Mouse (Mus musculus) stomach, embryonic 16.5 days (tissue): ENCODE measurements around the gene Spin1. TPM values are rescaled to one million over a fixed set of nuclear protein-coding genes. Genes with fewer than 3 reads are reported as not detected.

Experiments used
- ATAC-seq: fragments of 200-750 bp; cut with Nextera tagmentation; 2 replicates; pipeline ENCODE4 v1.8.0; 2017; ENCODE audit warnings: moderate number of reproducible peaks, moderate TSS enrichment; ENCODE audit not compliant: insufficient read depth, low FRiP score
- H3K27ac ChIP-seq: fragments of 300-500 bp; sonication (generic); 2 replicates; pipeline ENCODE4 v1.5.1; 2014; ENCODE audit warnings: low read length
- H3K27me3 ChIP-seq: fragments of 300-500 bp; sonication (generic); 2 replicates; pipeline ENCODE4 v1.6.1; 2014; ENCODE audit warnings: low read length, control low read depth, mixed read lengths; ENCODE audit not compliant: control insufficient read depth, insufficient read depth
- H3K36me3 ChIP-seq: fragments of 300-500 bp; sonication (generic); 2 replicates; pipeline ENCODE4 v1.6.1; 2014; ENCODE audit warnings: low read length; ENCODE audit not compliant: control insufficient read depth, insufficient read depth
- H3K4me1 ChIP-seq: fragments of 300-500 bp; sonication (generic); 2 replicates; pipeline ENCODE4 v1.6.1; 2014; ENCODE audit warnings: low read length, control low read depth, mixed read lengths; ENCODE audit not compliant: control insufficient read depth, insufficient read depth
- H3K4me2 ChIP-seq: fragments of 300-500 bp; sonication (generic); 2 replicates; pipeline ENCODE4 v1.6.1; 2014; ENCODE audit warnings: low read depth, low read length, mixed read lengths
- H3K4me3 ChIP-seq: fragments of 300-500 bp; sonication (generic); replicated peaks from 2 replicates; pipeline ENCODE4 v1.5.1; 2014; ENCODE audit warnings: mild to moderate bottlenecking, low read length
- H3K9ac ChIP-seq: fragments of 300-500 bp; sonication (generic); 2 replicates; pipeline ENCODE4 v1.6.1; 2014; ENCODE audit warnings: low read length
- H3K9me3 ChIP-seq: fragments of 300-500 bp; sonication (generic); replicated peaks from 2 replicates; pipeline ENCODE4 v1.6.1; 2016; ENCODE audit warnings: low read length, control low read depth; ENCODE audit not compliant: control insufficient read depth
- WGBS: fragments of 180-500 bp; shearing (Covaris S2); extraction: QIAGEN DNeasy Blood & Tissue Kit; methylation state at CpG from one replicate; pipeline ENCODE4 v1.1.7; 2014; 5-methylcytosine and 5-hydroxymethylcytosine counted together
- polyA plus RNA-seq: library from polyadenylated mRNA; unstranded; fragments of >200 nt; fragmentation: Nextera tagmentation; extraction: Ambion mirVana; gene quantifications from 2 replicates; pipeline ENCODE4 v1.2.1, GENCODE M21; 2015

Gene Spin1
- polyA plus RNA-seq, 1 experiment from 2014 or later = 64.8 TPM

DNA sequence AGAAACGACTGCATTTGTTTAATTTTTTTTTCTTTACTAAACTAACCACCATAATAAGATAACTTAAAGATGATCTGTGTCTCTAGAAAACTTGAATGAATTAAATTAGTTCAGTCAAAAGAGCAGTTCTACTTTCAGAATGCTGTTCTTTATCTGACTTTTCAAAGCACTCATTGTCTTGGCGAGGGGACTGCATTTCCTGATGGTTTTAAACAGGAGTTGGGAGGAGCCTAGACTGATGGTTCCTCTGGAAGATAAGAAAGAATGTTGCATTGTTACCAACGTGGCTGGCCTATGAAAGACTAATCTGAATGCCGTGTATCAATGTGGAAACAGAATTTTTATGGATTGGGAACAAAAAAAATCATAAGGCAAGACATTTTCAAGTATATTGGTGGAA lies 20.1 kb downstream of the Spin1 start:
- Histone ChIP-seq H3K4me3 (no peak overlapping the region), H3K4me2 (no peak overlapping the region), H3K9ac (no peak overlapping the region), H3K27ac (peak overlapping the region; percentile 3; the same call in 1 of the 2 replicates), H3K36me3 (0 out of 2 replicates have a peak, but pooled peaks cover 3% of the 10 kb centered on the region), H3K9me3 (no peaks in the 10 kb centered on the region), H3K4me1 (peaks cover 37% of the 10 kb centered on the region), H3K27me3 (no peaks in the 10 kb centered on the region)
- ATAC-seq = no peak
- 23% methylated on average over 4 of the region's 4 CpGs for WGBS

DNA sequence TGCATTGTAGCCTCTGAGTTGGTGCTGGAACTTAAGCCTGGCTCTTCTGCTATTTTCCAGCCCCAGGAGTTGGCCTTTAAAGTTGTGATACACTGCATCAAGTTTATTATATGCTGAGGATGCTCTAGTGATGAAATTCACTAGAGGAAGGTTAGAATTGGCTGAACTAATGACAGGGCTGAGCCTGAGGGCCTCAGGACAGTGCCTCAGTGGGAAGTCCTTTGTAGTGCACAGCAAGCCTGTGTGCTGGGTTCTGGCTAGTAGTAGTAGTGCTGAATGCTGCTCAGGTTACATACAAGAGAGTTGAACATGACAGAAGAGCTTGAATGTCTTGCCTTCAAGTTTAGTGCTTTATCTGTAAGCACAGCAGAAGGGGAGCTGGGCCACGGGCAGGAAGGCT lies 21.3 kb downstream of the Spin1 start:
- H3K27me3 ChIP-seq = no peaks in the 10 kb centered on the region
- no peak for ATAC-seq
- no peak overlapping the region for H3K4me2 ChIP-seq
- H3K36me3 ChIP-seq = 0 out of 2 replicates have a peak, but pooled peaks cover 3% of the 10 kb centered on the region
- H3K27ac ChIP-seq = no peak overlapping the region
- H3K4me3 ChIP-seq = no peak overlapping the region
- no peak overlapping the region for H3K9ac ChIP-seq
- H3K4me1 ChIP-seq = peaks cover 37% of the 10 kb centered on the region
- H3K9me3 ChIP-seq = no peaks in the 10 kb centered on the region
- WGBS = 47% methylated on average over 1 of the region's 1 CpGs

DNA sequence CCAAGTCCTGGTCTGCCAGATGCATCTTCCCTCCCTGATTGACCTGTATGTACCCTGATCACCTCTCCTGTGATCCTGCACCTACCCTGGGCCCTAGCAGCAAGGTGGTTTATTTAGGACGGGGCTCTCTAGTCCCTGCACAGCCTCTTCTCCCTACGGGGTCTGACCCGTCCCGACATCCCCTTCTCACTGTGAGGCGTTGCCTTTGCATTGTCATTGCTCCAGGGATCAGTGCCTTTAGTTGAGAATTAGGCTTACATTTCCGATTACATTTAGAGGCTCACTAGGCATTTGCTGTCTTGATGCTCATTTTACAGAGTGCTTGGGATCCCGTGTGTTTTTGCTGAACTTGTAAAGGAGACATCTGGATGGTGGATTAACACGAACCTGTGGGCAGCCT lies 22.1 kb downstream of the Spin1 start:
- no peak overlapping the region for H3K27ac ChIP-seq
- H3K36me3 ChIP-seq = 0 out of 2 replicates have a peak, but pooled peaks cover 3% of the 10 kb centered on the region
- no peaks in the 10 kb centered on the region for H3K27me3 ChIP-seq
- ATAC-seq = no peak
- no peak overlapping the region for H3K9ac ChIP-seq
- no peaks in the 10 kb centered on the region for H3K9me3 ChIP-seq
- 82% methylated on average over 8 of the region's 8 CpGs for WGBS
- peaks cover 36% of the 10 kb centered on the region for H3K4me1 ChIP-seq
- H3K4me2 ChIP-seq = no peak overlapping the region
- H3K4me3 ChIP-seq = no peak overlapping the region

DNA sequence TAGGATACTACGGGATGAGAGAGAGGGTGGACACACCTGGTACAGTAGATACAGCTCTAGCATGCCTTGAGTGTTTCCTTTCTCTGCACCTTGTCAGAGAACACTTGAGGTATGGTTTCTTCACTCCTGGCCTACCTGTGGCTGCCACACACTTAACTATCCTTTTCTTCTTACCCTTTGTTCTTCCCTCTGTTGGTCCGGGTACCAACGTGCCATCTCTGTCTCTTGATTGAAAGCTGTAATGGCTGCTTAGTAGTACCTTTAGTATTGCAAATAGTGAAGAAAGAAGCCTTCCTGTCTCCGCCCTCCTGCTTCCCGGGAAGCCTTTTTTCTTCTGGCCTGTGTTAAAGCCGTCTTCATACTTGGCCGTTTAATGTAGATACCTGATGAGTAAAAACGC lies 24.7 kb downstream of the Spin1 start:
- Histone ChIP-seq H3K9ac (no peak overlapping the region), H3K36me3 (0 out of 2 replicates have a peak, but pooled peaks cover 3% of the 10 kb centered on the region), H3K27ac (no peak overlapping the region), H3K4me2 (no peak overlapping the region), H3K4me1 (peaks cover 19% of the 10 kb centered on the region), H3K9me3 (no peaks in the 10 kb centered on the region), H3K27me3 (no peaks in the 10 kb centered on the region), H3K4me3 (no peak overlapping the region)
- WGBS = 66% methylated on average over 8 of the region's 8 CpGs
- no peak for ATAC-seq

DNA sequence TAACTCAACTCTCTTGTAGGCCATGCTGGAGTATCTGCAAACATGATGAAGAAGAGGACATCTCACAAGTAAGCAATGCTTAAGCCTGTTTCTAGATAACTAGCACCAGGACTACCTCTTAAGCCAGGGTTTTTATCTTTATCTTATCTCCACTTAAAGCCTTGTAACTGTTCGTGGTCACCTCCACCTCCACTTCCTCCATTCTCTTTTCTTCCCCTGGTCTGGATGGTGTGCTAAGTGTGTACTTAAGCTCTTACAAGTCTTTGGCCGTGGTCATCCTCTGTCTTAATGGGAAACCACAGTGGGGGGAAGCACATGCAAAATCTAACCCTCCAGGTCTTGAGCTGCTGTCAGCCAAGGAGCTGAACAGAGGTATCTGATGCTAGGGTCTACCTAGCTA lies 27.2 kb downstream of the Spin1 start:
- ATAC-seq = no peak
- no peak overlapping the region for H3K4me3 ChIP-seq
- WGBS = 54% methylated on average over 2 of the region's 2 CpGs
- no peaks in the 10 kb centered on the region for H3K9me3 ChIP-seq
- H3K9ac ChIP-seq = no peak overlapping the region
- 0 out of 2 replicates have a peak, but pooled peaks cover 5% of the 10 kb centered on the region for H3K36me3 ChIP-seq
- H3K4me1 ChIP-seq = no peaks in the 10 kb centered on the region
- no peak overlapping the region for H3K4me2 ChIP-seq
- no peak overlapping the region for H3K27ac ChIP-seq
- H3K27me3 ChIP-seq = no peaks in the 10 kb centered on the region

GRCm38 (mm10) chr13:51128417-51128816 lies 27.7 kb downstream of the Spin1 start:
- Histone ChIP-seq H3K36me3 (0 out of 2 replicates have a peak, but pooled peaks cover 5% of the 10 kb centered on the region), H3K27ac (no peak overlapping the region)

GRCm38 (mm10) chr13:51131179-51131578 lies 30.5 kb downstream of the Spin1 start:
- WGBS = 84% methylated on average over 10 of the region's 10 CpGs
- no peak overlapping the region for H3K4me2 ChIP-seq
- H3K4me3 ChIP-seq = no peak overlapping the region
- no peak overlapping the region for H3K27ac ChIP-seq
- no peak overlapping the region for H3K9ac ChIP-seq
- no peak for ATAC-seq
- no peaks in the 10 kb centered on the region for H3K27me3 ChIP-seq
- no peaks in the 10 kb centered on the region for H3K4me1 ChIP-seq
- no peaks in the 10 kb centered on the region for H3K9me3 ChIP-seq
- H3K36me3 ChIP-seq = peaks cover 3% of the 10 kb centered on the region; the same call in 1 of the 2 replicates

More at GRCm38 (mm10) chr13:51128417-51128816, 27.7 kb downstream of the Spin1 start:
- Histone ChIP-seq H3K9me3 (no peaks in the 10 kb centered on the region), H3K27me3 (no peaks in the 10 kb centered on the region), H3K9ac (no peak overlapping the region), H3K4me3 (no peak overlapping the region), H3K4me1 (no peaks in the 10 kb centered on the region), H3K4me2 (no peak overlapping the region)
- no peak for ATAC-seq
- WGBS = 90% methylated on average over 7 of the region's 7 CpGs

- ATAC-seq = no peak
- no peak overlapping the region for H3K4me3 ChIP-seq
- WGBS = 76% methylated on average over 4 of the region's 4 CpGs
- no peaks in the 10 kb centered on the region for H3K27me3 ChIP-seq
- peaks cover 3% of the 10 kb centered on the region; the same call in 1 of the 2 replicates for H3K4me1 ChIP-seq
- no peak overlapping the region; the same call in 1 of the 2 replicates for H3K27ac ChIP-seq
- no peaks in the 10 kb centered on the region for H3K9me3 ChIP-seq
- H3K4me2 ChIP-seq = no peak overlapping the region
- H3K9ac ChIP-seq = no peak overlapping the region
- H3K36me3 ChIP-seq = peaks cover 8% of the 10 kb centered on the region; the same call in 1 of the 2 replicates
These were observed 35.6 kb downstream of the Spin1 start for GRCm38 (mm10) chr13:51136315-51136714.

DNA sequence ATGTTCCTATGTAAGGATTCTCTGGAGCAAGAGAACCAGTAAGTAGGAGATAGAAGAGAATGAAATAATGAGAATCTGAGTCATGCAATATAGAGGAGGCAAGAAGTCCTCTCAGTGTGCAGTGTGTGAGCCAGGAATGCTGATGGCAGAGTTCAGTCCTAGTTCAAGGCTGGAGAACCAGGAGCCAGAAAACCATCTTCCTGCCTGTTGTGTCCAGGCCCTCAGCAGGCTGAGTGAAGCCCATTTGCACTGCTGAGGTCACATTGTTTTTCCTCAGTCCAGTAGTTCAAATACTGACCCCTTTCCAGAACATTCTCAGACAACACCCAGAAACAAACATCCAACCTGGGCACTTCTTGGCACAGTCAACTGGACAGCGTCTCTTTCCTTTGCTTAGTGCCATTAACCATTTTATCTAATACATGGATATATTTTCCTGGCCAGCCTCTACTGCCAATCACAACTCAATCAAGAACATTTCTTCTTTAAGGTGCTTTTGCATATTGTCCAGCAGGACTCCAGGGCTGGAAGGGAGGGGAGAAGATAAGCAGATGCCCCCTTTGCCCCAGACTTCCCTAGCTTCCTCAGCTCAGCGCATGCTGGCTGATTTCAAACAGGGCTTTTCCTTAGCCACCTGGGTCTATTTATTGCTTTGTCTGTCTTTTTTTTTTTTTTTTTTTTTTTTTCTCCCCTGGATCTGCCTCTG lies 36.5 kb downstream of the Spin1 start:
- H3K36me3 ChIP-seq = peaks cover 8% of the 10 kb centered on the region; the same call in 1 of the 2 replicates
- no peaks in the 10 kb centered on the region for H3K9me3 ChIP-seq
- no peak for ATAC-seq
- 55% methylated on average over 2 of the region's 2 CpGs for WGBS
- no peak overlapping the region for H3K4me2 ChIP-seq
- no peak overlapping the region for H3K4me3 ChIP-seq
- H3K9ac ChIP-seq = no peak overlapping the region
- peak overlapping the region; percentile 10; the same call in 1 of the 2 replicates for H3K27ac ChIP-seq
- peaks cover 3% of the 10 kb centered on the region; the same call in 1 of the 2 replicates for H3K4me1 ChIP-seq
- H3K27me3 ChIP-seq = no peaks in the 10 kb centered on the region
